Mouse (Mus musculus): ENCODE data around the gene Znrd1as. TPM values are rescaled to one million over a fixed set of nuclear protein-coding genes. Genes with fewer than 3 reads are reported as not detected.
A peak's percentile ranks its signal among the peaks of the same experiment; 100 is the strongest.

Gene Znrd1as
- 10.3 TPM for polyA plus RNA-seq (2021)

DNA sequence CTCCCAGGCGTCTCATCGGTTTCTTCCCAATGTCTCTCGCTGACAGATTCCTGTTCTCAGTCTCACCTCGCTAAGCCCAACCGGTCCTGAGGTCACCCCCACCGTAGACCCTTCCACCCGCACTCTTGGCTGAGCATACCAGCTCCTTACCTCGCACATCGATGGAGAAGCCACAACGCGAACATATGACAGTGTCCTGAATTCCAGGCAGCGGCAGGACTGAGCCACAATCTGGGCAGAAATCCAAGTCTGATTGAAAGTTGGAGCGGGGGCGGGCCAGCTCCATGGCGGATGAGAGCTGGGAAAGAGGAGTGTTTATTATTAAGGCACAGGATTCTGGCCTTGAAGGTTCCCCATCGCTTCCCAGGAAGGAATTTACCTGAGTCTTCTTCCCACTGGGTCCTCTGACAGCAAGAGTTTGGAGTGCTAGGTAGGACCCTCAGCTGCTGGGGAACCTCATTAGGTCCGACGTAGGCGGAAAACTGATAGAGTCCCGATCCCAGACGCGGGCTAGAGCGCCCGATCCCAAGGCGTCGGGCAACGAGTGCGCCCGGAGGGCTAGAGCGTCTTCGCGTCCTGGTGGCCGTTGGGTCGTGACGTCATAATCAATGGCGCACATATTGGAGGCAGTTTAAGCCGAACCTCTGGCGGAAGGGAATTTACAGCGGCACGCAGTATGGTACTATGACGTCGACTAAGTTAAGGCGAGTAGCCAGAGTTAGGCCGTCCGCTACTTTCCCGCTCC is at the start of gene Znrd1as, which contains the start of gene Znrd1:
Gene Znrd1as, plus strand, starts transcription at position 594 of the 745 bp plus-strand sequence.
Gene Znrd1, minus strand, starts transcription at position 561 of the 745 bp plus-strand sequence.
- POLR2A ChIA-PET = interaction anchor here (1.9 kb wide), 1 partner anchor 70 kb away, joined by 4 read pairs; no protein-coding TSS in a partner anchor
- no peak for TF ChIP-seq CTCF (IDR thresholded peaks at IDR 0.05)
- H3K27me3 ChIP-seq = no peaks in the 10 kb centered on the region
- CTCF ChIA-PET = interaction anchor here (1.0 to 2.0 kb wide), 2 partner anchors 14 to 125 kb away, joined by 3 to 5 read pairs; no protein-coding TSS in a partner anchor
- in situ Hi-C loops (cut with MboI; ENCODE audit: low pct_unique_long_range_greater_than_20kb) = loop anchor here (5.0 kb wide), 1 partner anchor 89 kb away; the partner anchor contains the start of gene Gabbr1
- DNase-seq (ENCODE audit: low read depth, low spot score) = peak; percentile 82
- ATAC-seq = peak; percentile 88

DNA sequence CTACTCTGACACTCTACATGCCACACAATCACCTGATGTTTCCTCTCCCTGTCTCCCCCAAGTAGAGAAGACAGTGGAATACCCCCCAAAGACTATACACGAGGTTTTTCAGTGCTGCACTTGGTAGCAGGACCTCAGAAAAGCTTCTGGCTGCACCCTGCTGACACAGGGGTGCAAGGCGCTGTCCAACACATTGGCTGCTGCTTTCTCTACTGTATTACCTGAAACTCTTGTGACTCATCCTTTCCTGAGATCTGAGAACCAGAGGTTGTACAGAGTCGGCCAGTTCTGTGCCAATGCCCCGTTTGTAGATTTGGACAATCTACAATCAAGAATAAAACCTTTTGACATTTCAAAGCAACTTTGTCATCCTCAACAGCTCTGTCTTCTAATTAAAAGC is 48.6 kb upstream of the Znrd1as start:
- H3K27me3 ChIP-seq = peaks cover 15% of the 10 kb centered on the region
- no peak for ATAC-seq
- DNase-seq (ENCODE audit: low read depth, low spot score) = no peak
- in situ Hi-C loops (cut with MboI; ENCODE audit: low pct_unique_long_range_greater_than_20kb) = no loop called here
- no peak for TF ChIP-seq CTCF (IDR thresholded peaks at IDR 0.05)
- CTCF ChIA-PET = interaction anchor here (7.7 kb wide), 1 partner anchor 18 kb away, joined by 51 read pairs; the partner anchor contains the start of gene Trim40
- POLR2A ChIA-PET = no interaction called here

DNA sequence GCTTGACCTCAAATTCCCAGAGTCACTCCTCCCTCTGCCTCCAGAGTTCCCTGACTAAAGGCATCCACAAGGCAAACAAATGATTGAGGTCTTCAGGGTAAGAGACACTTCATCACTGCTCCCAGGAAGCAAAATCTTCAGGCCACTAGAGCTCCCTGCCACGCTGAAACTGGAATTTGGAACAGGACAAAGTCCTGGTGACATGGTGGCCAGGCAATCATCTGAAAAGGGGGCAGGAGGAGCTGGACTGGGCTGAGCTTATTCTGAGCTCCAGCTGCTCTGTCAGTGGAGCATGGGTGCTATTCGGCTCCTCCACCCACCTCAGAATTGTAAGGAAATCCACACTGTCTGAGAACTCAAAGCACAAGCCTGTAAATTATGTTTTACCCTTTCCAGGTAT is 46.4 kb upstream of the Znrd1as start:
- in situ Hi-C loops (cut with MboI; ENCODE audit: low pct_unique_long_range_greater_than_20kb) = no loop called here
- peaks cover 7% of the 10 kb centered on the region for H3K27me3 ChIP-seq
- TF ChIP-seq CTCF (IDR thresholded peaks at IDR 0.05) = no peak
- no peak for DNase-seq (ENCODE audit: low read depth, low spot score)
- no peak for ATAC-seq
- CTCF ChIA-PET = interaction anchor here (1.2 to 7.7 kb wide), 3 partner anchors 11 to 136 kb away, joined by 4 to 51 read pairs (median 11); partner anchors contain the start of gene Trim40
- POLR2A ChIA-PET = no interaction called here

DNA sequence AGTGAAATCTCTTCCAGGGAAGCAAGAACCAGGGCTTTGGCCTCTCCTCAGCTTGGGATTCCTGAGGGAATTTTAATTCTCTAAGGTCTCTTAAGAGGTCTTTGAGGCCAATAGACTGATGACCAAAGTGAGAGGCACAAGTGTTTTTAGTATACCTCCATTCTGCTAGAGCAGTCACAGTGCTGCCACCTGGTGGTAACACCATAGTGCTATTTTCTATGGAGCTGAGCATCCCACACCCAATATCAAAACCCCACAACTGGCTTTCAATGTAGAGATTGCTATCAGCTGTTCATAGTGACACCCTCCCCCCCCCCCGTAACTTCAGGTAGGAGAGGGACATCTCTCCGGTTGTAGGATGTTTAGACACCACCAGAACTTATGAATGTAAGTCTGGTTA is 44.3 kb upstream of the Znrd1as start:
- ChIA-PET POLR2A (interaction anchor here (1.2 kb wide), 1 partner anchor 132 kb away, joined by 3 read pairs; no protein-coding TSS in a partner anchor), CTCF (interaction anchor here (0.8 to 7.7 kb wide), 19 partner anchors 9 to 134 kb away, joined by 3 to 51 read pairs (median 6); partner anchors contain the start of genes Trim31 and Trim40)
- DNase-seq (ENCODE audit: low read depth, low spot score) (no peak), ATAC-seq (peak; percentile 76)
- peaks cover 5% of the 10 kb centered on the region for H3K27me3 ChIP-seq
- in situ Hi-C loops (cut with MboI; ENCODE audit: low pct_unique_long_range_greater_than_20kb) = no loop called here
- TF ChIP-seq CTCF (IDR thresholded peaks at IDR 0.05) = peak; percentile 71

DNA sequence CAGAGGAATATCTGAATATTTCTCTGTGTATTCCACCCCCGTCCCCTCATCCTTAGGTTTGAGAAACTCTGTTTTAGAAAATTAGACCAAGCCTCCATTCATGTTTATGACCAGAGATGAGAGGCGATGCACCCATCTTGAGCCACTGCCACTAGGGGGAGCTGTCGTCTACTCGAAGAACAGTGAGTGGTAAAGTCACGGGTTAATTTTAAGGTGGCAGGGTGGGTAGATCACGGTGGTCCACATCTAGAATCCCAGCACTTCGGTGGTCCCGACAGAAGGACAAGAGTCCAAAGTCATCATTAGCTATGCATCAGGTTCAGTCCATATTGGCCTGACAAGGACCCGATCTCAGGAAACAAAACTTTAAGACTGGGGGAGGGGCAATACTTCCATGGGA is 43.3 kb upstream of the Znrd1as start:
- ATAC-seq (no peak), DNase-seq (ENCODE audit: low read depth, low spot score) (no peak)
- ChIA-PET CTCF (interaction anchor here (1.1 to 7.7 kb wide), 12 partner anchors 10 to 133 kb away, joined by 3 to 51 read pairs (median 10); partner anchors contain the start of genes Trim31 and Trim40), POLR2A (interaction anchor here (1.2 kb wide), 1 partner anchor 131 kb away, joined by 3 read pairs; no protein-coding TSS in a partner anchor)
- peak; percentile 59 for TF ChIP-seq CTCF (IDR thresholded peaks at IDR 0.05)
- peaks cover under 1% of the 10 kb centered on the region for H3K27me3 ChIP-seq
- in situ Hi-C loops (cut with MboI; ENCODE audit: low pct_unique_long_range_greater_than_20kb) = no loop called here

DNA sequence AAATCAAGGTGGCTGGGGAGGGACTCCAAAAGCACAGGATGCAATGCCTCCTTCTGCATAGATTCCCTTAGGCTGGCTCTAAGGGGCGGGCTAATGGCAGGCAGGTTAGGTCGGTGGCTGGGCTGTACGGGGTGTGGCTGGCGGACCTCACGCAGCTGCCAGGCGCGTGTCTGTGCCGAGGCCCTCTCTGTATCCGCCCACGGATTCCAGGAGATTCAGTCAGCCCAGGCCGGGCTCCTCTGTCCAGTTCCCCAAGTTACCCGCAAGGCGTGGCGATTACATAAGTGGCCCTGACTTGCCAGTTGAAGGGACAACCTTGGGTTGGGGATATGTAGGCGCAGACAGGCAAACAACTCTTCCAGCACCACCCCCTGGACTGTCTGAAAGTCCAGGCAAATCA is 38.2 kb upstream of the Znrd1as start:
- TF ChIP-seq CTCF (IDR thresholded peaks at IDR 0.05) = no peak
- H3K27me3 ChIP-seq = no peaks in the 10 kb centered on the region
- no peak for DNase-seq (ENCODE audit: low read depth, low spot score)
- no peak for ATAC-seq
- ChIA-PET POLR2A (interaction anchor here (0.6 kb wide), 1 partner anchor 69 kb away, joined by 3 read pairs; no protein-coding TSS in a partner anchor), CTCF (interaction anchor here (1.6 to 1.9 kb wide), 2 partner anchors 19 to 28 kb away, joined by 3 to 6 read pairs; no protein-coding TSS in a partner anchor)
- in situ Hi-C loops (cut with MboI; ENCODE audit: low pct_unique_long_range_greater_than_20kb) = loop anchor here (5.0 kb wide), 1 partner anchor 82 kb away; the partner anchor contains the start of gene Zfp57

DNA sequence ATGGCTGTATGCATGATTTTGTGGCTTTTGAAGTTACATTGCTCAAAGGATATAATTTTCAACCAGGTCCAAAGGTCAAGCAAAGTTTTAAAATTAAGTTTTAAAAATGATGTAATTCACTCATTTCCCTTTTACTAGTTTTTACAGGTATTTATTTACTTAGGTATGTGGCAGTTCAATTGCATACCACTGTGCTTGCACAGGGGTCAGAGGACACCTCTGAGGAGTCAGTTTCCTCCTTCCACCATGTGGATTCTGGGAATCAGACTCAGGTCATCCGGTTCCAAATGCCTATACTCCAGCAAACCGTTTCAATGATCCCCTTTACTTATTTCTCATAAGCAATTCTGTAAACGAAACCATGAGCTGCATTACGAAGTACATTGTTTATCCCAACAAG is 35.7 kb upstream of the Znrd1as start:
- no peak for DNase-seq (ENCODE audit: low read depth, low spot score)
- ChIA-PET POLR2A (interaction anchor here (0.5 to 0.6 kb wide), 2 partner anchors 119 to 997 kb away, joined by 3 to 4 read pairs; no protein-coding TSS in a partner anchor), CTCF (interaction anchor here (1.1 to 1.9 kb wide), 5 partner anchors 9 to 160 kb away, joined by 3 to 11 read pairs (median 3); partner anchors contain the start of gene Trim31)
- no peaks in the 10 kb centered on the region for H3K27me3 ChIP-seq
- no peak for ATAC-seq
- in situ Hi-C loops (cut with MboI; ENCODE audit: low pct_unique_long_range_greater_than_20kb) = loop anchor here (5.0 kb wide), 1 partner anchor 80 kb away; the partner anchor contains the start of gene Zfp57
- TF ChIP-seq CTCF (IDR thresholded peaks at IDR 0.05) = no peak

DNA sequence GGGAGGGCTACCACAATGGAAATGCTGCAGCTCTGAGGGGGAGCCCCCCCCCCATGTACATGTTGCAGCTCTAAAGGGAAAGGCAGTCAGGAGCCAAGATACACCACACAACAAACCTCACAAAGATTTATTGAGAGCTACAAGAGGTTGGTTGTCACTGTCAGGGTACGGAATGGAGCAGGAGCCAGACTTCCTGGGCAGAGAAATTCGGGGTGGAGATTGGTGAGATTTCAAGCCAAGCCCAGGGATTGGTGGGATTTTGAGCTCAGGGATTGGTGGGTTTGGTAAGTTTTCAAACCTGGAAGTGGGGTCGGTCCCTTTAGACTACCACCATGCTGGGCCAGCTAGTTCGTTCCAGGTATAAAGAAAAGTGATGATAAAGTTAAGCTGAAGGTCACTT is 34.9 kb upstream of the Znrd1as start:
- no peak for ATAC-seq
- CTCF ChIA-PET = interaction anchor here (0.9 to 1.9 kb wide), 6 partner anchors 10 to 159 kb away, joined by 3 to 11 read pairs (median 3); partner anchors contain the start of gene Trim31

DNA sequence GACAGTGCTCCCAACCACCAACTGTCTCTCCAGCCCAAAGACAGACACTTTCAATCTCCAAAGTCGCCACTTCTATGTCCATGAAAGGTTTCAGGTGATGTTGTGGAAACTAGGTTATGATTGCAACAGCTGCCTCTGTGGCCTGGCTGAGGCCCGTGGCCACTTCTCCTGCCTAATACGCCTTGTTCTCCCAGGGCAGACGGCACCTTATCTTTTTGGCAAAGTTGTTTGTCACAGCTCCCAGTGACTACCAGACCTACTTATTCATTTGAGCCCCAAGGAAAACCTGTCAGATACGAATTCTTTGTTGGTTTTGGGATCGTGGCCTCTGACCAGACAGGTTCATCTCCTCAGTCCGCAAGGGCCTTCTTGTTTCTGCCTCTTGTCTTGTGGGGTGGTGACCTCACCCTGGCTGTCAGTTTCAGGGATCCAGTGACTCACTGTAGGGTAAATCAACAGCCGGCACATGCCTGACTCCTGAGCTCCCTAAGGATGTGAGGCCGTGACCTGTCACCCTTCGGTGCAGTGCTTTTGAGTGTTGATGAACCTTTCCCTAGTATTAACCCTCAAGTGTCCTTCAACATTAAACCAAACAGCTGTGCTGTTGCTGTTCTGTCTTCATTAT is 30.8 kb upstream of the Znrd1as start:
- DNase-seq (ENCODE audit: low read depth, low spot score) (no peak), ATAC-seq (no peak)
- CTCF ChIA-PET = no interaction called here
- in situ Hi-C loops (cut with MboI; ENCODE audit: low pct_unique_long_range_greater_than_20kb) = no loop called here
- H3K27me3 ChIP-seq = no peaks in the 10 kb centered on the region
- POLR2A ChIA-PET = no interaction called here
- no peak for TF ChIP-seq CTCF (IDR thresholded peaks at IDR 0.05)

More for the DNA sequence above, 34.9 kb upstream of the Znrd1as start:
- DNase-seq (ENCODE audit: low read depth, low spot score) = no peak
- in situ Hi-C loops (cut with MboI; ENCODE audit: low pct_unique_long_range_greater_than_20kb) = loop anchor here (5.0 kb wide), 1 partner anchor 79 kb away; the partner anchor contains the start of gene Zfp57
- POLR2A ChIA-PET = interaction anchor here (0.7 kb wide), 1 partner anchor 130 kb away, joined by 3 read pairs; no protein-coding TSS in a partner anchor
- H3K27me3 ChIP-seq = no peaks in the 10 kb centered on the region
- no peak for TF ChIP-seq CTCF (IDR thresholded peaks at IDR 0.05)
